Mouse (Mus musculus): ENCODE measurements around the gene B3gnt8.

The B3gnt8 gene

DNA sequence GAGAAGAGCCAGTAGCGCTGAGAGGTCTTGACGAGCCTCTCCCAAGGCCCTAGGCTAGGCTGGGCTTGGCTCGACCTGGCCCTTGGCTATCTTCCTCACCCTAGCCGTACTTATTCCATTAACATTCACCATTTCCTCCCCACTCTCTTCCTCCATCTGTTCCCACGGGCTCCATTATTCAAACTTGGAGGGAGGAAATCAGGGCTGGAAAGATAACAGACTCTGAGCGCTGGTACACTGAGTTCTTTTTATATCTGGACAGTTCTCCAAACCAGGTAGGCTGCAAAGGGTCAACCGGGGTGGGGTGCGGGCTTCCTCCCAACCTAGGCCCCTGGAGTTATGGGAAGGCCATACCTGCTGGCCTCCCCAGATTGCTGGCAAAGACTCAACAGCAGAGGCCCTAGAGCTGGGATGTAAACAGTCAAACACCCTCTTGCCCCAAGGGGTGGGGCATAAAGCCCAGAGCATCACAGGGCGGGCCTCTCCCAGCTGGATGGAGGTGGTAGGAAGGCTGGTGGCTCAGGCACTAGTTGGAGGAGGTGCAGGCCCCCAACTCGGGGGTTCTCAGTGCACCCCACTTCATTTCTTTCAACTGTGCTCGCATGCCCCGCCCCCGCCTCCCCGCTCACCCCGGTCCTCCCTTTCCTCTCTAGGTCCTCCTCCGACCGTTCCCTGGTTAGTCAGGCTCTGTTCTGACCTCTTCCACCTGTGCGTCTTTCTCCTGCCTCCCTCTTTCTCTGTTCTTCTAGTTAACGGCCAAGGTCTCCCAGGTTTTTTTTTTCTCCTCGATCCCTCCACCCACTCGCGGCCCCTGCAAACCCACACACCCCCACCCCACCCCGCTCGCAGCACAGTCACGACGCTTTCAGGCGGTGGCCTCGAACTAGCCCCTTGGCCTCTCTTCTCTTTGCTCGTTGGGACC lies at the start of gene B3gnt8:
B3gnt8 (plus strand) TSS at position 146 of the 922 bp plus-strand sequence.
- DNase-seq = peak in 1 of 2 experiments; percentile 26

DNA sequence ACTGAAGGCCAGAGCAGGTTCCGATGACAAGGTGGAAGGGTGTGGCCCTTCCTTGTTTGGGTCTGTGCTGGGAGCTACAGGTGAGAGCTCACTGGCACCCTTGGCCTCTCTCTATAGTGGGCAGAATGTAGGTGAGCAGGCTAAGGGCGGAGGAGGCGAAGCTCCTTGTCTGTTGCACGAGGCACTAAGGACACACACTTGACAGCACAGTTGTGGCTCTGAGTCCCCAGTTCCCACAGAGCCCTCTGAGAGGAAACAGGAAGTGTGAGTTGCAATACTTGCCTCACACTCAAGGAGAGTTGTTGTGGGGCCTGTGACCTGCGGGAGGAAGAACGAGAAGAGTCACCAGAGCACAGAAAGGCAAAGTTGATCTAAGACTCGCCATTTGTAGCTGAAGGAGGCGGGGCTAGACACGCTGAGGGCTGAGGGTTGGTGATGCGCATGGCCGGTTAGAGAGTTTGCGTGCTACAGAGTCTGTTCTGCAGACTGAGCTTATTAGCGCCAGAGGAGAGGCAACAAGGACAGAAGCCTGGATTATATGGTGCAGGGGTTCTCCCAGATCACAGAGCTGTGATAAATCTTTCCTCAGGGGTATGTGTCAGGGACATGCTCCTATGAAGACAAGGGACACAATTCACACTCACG lies 49.5 kb upstream of the B3gnt8 start:
- DNase-seq = peak in 1 of 2 experiments; percentile 44

DNA sequence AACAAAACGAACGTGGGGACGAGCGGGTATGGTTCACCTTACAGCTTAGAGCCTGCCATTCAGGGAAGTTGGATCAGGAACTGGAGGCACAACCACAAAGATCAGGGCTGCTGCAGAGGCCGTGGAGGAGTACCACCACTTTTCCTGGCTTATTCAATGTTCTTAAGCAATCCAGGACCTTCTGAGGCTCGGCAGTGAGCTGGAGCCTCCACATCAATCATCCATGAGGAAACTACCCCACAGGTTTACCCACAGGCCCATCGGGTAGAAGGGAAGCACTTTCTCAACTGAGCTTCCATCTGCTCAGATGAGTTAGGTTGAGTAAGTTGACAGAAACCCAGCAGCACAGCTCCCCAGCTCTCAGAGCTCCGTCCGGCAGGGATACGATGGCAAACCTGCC lies 47.0 kb upstream of the B3gnt8 start:
- no peak for DNase-seq

DNA sequence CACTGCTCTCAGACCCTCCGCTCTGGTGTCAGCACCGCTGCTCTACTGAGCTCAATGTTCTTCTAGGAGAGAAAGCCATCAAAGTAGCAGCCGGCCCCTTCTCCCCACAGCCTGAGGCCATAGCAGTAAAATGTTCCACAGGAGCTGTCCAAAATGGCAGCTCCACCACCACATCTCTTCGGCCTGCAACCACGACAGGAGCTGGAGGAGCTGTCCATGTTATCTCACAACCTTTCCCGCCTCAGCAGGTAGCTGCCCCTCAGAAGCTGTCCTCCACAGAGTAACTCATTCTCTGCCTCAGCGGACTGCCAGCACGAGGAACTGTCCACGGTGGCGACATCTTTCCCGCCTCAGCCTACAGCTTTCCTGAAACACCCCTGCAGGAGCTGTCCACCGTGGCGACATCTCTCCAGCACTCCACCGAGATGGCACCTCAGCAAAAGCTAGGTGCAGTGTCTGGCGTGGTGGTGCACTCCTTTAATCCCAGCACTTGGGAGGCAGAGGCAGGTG lies 44.1 kb upstream of the B3gnt8 start:
- DNase-seq = no peak

DNA sequence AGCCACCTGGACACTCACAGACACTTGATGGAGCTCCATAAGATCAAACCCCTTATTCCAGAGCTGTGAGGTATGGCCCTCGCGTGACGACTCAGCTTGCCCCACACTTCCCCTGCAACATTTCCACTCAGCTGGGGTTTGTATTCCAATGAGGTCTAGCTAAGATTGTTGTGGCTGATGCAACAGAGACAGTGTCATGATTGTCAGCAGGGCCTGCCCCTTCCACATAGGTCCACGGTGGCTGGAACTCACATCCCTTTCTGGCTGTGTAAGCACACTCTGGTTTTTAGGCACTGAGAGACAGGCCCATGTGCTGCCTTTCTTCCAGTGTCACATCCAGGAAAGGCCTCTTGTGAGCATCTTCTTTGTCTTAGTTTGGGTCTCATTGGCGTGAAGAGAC lies 41.8 kb upstream of the B3gnt8 start:
- no peak for DNase-seq

DNA sequence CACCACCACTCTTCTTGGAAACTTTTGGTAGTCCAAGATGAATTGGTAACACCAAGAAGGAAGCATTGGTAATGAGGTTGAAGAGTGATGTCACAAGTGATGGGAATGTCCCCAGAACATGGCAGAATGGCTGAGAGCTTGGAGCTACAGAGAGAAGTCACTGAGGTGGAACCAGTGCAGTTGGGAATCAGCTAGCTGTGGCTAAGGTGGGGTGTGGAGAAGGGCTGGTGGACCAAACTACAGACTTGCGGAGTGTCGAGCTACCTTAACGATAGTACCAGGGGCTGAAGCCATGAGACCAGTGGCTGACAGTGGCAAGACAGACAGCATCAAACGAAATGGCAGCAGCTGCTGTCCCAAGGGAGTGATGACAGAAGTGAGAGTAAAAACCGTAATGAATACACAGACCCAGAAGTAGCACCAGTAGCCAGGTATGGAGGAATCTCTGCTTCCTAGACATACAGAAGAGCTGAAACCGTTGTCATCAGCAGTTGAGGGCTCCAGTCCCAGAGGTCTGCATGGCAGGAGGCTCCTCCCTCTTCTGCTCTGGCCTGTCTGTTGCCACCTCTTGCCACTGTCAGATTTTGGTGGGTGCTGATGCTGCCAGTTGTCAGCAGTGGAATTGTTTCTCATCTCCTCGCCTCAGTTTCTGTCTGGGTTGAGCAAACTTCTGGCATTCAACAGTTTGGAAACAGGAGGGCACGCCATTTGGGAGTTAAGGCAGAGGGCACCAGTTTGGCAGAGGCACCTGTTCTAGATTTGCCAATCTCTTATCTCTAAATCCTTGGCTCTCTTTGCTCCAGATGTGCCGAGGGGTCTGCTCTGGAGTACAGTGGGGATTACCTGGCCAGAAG lies 40.9 kb upstream of the B3gnt8 start:
- DNase-seq = no peak

DNA sequence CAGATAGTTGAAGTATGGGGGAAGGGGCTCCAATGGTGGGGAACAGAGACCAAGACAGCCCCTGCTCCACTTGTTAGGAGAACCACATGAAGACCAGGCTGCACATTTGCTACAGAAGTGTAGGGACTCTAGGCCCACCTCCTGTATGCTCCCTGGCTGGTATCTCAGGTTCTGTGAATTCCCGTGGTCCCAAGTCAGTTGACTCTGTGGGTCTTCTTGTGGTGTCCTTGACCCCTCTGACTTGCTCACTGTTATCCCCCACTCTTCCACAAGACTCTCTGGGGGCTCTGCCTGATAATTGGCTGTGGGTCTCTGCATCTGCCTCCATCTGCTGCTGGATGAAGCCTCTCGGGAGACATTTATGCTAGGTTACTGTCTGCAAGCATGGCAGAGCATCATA lies 35.2 kb upstream of the B3gnt8 start:
- DNase-seq = no peak

DNA sequence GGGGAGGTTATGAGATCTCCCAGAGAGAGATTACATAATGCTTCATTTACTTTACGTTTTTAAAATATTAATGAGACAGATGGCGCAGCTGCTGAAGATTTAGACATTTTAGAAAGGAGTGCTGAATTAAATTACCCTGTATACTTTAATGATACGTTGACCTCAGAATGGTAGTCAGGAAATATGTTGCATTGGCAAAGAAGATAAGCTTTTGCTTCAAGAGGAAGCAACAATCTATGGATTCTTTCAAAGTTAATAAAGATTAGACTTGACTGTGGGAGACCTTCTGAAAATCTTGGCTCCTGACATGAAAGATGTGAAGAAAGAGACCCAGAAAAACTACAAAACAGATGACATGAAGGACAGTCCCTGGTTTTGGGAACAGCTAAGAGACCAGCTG lies 32.6 kb upstream of the B3gnt8 start:
- DNase-seq = no peak

DNA sequence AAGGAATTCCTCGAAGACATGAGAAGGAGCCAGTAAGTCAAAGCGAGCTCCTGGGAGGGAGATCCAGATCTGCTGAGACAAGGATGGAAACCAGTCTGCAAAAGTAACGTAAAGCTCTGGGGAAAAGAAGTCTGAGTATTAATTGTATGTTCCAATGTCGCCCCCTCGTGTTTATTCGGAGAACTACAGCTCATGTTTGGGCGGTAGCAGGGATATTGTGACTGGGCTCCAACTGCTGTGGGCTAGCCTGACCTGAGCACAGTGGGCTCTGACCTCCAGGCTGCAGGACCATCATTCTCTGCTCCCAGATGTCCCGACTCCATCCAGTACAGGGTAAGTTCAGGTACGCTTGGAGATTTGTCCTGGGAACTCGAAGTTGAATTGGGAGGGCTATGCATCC lies 26.8 kb upstream of the B3gnt8 start:
- DNase-seq = peak; percentile 67 to 86

DNA sequence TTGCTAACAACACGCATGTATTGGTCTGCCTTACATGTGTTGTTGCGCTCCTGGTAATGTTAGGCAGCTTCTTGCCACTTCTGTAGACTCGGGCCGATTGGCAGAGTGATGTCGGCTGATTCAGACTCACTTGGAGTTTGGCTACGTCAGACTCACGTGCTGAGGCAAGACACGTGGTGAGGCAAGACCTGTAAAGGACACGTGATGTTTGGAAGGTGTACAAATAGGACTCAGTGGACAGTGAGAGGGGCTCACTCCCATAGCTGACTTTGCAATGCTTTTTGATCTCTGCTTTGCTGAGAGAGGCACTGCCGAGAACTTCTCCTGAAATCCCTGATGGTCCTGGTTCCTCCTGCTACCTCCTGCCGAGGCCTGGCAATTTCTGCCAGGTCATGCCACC lies 25.8 kb upstream of the B3gnt8 start:
- DNase-seq = no peak

DNA sequence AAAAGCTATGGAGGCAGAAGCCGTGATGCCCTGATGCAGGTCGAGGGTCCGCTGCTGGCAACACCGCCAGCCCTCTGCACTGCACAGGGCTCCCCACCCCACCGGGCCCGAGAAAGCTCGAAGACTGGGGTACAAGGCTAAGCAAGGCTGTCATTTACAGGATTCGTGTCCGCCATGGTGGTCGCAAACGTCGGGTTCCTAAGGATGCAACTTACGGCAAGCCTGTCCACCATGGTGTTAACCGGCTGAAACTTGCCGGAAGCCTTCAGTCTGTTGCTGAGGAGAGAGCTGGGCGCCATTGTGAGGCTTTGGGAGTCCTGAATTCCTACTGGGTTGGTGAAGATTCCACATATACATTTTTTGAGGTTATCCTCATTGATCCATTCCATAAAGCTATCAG lies 25.1 kb upstream of the B3gnt8 start:
- DNase-seq = no peak

DNA sequence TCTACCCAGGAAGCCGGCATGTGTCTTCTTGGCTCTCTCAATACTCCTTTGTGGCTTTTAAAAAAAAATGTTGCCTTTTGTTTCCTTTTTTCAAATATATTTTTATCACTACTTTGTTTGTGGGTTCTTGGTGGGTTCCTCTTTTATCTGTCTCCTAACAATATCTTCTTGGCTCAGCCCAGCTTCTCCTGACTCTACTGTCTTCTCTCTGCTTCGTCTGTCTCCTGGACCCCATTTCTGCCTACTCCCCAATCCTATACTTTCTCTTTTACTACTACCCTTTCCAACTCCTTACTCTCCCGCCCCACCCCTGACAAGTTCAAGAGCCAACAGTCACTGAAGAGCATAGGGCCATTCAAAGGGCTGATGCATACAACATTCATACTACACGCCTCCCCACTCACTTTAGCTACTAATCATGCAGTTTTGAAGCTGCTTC lies 19.8 kb upstream of the B3gnt8 start:
- no peak for DNase-seq

DNA sequence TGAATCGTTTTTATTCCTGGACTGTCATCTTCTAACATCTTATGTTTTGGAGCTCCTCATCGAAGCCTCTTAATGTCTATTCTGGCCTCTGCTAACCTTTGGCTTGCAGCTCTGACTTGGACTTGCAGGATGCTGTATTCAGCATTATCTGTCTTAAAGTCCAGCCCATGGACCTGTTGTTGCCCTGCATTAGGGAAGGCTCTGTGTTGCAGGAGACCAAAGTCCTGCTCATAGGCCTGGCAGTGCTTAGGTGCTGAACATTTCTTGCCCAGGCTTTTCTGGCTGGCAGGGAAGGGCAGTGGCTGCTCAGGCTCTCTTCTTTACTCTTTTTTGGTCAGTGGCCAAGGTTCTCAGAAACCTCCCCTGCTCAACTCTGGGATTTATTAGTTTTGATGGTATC lies 19.3 kb upstream of the B3gnt8 start:
- DNase-seq = peak; percentile 79 to 90

DNA sequence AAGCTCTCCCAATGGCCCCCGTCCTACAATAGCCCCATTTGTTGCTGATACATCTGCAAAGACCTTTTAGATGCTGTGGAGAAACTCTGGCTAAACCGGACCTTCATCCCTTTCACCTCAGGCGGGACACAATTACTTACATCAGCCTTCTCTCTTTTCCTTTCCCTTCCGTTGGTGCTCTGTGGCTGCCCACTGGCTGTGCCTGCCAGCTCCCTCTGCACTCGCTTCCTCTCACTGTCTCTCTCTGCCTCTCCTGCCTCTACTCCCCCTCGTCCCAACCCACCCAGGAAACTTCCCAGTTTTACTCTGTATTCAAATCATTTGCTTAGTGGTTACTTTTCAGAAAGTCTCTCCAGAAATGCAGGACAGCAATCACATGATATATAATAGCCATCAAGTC lies 16.4 kb upstream of the B3gnt8 start:
- DNase-seq = no peak

DNA sequence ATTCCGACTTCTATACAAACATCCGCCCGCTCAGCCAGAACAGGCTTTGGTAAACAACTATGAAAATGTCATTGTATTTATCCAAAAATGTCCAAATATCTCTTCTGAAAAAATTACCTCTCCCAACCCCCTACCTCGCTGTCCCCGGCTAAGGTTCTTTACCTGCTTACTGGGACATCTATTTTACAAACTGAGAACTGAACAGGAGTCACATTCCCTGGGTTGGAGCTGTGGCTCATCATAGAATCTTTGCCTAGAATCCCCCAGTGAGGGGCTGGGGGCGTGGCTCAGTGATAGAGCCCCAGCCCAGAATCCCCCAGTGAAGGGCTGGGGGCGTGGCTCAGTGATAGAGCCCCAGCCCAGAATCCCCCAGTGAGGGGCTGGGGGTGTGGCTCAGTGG lies 15.0 kb upstream of the B3gnt8 start:
- DNase-seq = no peak

DNA sequence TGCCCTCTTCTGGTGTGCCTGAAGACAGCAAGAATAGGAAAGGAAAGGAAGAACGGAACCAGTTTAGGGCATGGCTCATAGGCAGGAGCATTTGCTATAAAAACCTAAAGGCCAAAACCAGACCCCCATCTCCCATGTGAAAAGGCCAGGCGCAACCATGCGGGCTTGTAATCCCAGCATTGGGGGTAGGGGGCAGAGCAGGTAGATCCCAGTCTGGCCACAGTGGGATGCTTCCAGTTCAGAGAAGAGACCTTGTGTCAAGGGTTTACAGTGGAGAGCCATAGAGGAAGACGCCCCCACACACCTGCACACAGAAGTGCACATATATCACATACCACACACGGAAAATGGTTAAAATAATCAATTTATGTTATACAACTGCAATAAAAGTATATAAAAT lies 12.4 kb upstream of the B3gnt8 start:
- DNase-seq = no peak

DNA sequence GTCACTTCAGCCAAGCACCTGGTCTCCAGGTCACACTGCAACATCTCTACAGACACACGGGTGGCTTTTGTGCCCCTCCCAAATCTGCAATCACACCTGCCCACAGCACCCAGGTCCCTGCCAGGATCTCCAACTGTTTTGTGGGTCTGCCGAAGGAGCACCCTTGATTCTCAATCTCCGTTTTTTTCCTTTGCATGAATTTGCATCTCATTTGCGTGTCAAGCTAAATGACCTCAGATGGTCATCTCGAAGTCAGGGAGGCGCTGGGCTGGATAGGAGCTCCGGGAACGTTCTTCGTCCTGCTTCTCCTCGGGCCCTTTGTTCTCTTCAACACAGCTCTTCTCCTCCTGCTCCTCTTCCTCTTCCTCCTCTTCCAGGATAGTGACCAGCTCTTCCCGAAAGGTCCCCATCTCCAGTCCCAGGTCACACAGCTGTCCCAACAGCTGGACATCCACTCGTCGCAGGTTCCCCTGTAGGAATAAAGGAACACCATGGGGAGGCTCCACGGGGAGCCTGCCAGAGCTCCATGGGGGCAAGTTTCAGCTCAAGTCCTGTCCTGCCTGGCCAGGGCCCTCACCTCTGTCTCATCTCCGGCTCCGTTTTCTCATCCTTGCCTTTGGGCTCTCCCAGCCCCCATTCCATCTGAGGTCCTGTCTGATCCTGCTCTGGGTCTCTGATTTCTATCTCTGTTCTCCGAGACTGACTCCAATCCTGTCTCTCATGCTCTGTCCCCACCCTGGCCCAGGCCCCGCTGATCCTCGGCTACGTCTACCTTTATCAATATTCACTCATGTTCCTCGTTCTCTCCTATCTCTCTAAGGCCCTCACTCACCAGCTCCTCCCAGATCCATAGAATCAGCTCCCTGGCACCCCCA lies 11.4 kb upstream of the B3gnt8 start:
- DNase-seq = peak in 1 of 2 experiments; percentile 63

DNA sequence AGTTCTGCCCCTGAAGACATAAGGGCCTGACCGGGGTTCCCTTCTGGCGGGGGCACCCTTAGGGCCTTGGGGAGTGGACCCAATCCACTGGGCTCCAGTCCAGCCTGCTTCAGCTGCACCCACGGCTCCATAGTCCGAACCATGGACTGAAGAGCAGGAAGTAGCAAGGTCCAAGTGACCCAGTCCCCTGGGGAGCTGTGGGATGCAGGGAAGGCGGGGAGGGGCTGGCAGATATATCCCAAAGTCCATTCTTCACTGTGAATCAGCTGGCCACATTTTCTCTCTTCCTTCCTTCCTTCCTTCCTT lies 10.8 kb upstream of the B3gnt8 start, which contains the start of gene Erich4:
Erich4 (minus strand) TSS at position 187 of the 306 bp plus-strand sequence.
- DNase-seq = peak; percentile 90 to 91

DNA sequence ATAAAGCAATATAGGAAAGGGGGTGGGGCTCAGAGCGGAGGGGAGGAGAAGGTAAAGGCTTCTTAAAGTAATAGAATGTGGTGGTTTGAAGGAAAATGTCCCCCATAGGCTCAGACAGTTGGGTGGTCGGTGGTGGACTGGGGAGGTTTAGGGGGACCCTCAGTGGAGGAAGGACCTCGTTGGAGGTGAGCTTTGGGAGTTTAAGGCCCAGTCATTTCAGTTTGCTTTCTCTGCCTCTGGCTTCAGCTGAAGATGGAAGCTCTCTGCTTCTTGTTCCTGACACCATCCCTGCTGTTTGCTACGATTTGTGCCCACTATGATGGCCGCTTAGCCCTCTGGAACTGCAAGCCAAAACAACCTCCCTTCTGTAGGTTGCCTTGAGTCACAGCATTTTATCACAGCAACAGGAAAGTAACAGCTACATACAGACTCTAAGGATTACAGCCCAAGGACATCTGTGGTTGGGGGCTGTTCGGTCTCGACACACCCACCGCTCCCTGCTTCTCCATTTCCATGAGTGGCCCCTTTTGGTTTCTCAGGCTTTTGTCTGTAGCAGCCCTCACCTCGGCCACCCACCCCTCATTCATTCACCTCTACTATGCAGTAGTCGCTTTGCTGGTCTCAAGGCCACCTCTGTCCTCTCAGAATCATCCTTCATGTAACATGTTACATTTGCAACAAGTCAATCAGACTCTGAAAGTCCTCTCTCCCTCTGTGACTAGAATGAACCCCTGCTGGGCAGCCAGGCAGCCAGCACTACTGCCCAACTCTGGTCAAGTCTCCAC lies 8.9 kb upstream of the B3gnt8 start:
- no peak for DNase-seq

DNA sequence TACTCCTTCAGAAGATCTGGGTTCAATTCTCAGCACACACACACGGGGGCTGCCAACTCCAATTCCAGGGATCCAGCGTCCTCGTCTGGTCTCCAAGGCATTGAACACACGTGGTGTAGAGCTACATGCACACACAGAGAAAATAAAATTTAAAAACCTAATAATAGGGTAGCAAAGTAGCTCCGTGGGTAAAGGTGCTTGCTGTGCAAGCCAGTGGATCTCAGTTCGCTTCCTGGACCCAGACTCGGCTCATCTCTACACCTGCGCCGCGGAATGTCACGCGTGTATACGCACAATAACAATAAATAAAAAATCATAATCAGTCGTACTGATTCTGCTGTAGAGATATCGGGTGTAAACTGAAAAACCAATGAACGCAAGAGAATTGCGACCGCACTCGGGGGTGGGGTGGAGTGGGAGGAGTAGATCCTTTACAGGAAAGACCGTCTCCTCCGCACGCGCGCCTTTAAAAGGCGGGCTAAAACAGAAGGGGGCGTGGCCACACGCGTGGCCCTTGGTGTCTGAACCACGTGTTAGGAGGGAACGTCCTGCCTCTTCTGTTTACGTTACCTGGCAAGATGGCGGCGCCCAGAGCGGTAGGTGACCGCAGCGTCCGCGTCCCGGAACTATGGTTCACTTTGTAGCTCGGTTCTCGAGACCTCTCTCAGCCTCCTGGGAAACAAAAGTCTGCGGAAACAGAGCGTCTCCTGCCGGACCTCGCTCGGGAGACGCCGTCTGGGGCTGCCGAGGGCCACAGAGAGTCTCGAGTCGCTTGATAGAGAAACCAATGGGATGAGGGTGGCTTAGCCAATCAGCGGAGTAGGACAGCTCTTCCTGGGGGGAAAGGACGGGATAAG lies 7.4 kb upstream of the B3gnt8 start, which contains the start of gene Dmac2:
Dmac2 (plus strand) TSS at position 550 of the 857 bp plus-strand sequence.
- peak; percentile 95 to 97 for DNase-seq
